Mouse (Mus musculus) macrophage (primary cell): ENCODE measurements around the gene Acsm2. TPM values are rescaled to one million over a fixed set of nuclear protein-coding genes. Genes with fewer than 3 reads are reported as not detected.

Experiments
- H3K27ac ChIP-seq: fragments of 350-480 bp; formaldehyde crosslinking; 2 replicates; pipeline ENCODE4 v1.9.0; 2021
- H3K36me3 ChIP-seq: fragments of 350-480 bp; formaldehyde crosslinking; 2 replicates; pipeline ENCODE4 v1.9.0; 2021; ENCODE audit errors: inconsistent target
- H3K4me3 ChIP-seq: fragments of 350-480 bp; formaldehyde crosslinking; 2 replicates; pipeline ENCODE4 v1.9.0; 2021; ENCODE audit errors: inconsistent target
- H3K79me2 ChIP-seq: fragments of 350-480 bp; formaldehyde crosslinking; 2 replicates; pipeline ENCODE4 v1.9.0; 2021; ENCODE audit errors: inconsistent target
- WGBS: methylation state at CpG from one replicate; pipeline ENCODE4 v1.1.7; 2026; ENCODE audit warnings: inconsistent platforms; ENCODE audit not compliant: missing documents; 5-methylcytosine and 5-hydroxymethylcytosine counted together
- polyA plus RNA-seq: library from polyadenylated mRNA; stranded (reverse); fragments of 250-400 nt; gene quantifications from 3 replicates; pipeline ENCODE4 v1.2.4, GENCODE M21; 2018; ENCODE audit warnings: inconsistent platforms
- total RNA-seq, 78 experiments: library from RNA; depleted of rRNA; stranded (reverse); fragments of 250-400 nt; gene quantifications; 1 replicate in 9 of 78; 2 replicates in 24 of 78; 3 replicates in 43 of 78; 4 replicates in 2 of 78; pipeline ENCODE4 v1.2.4; 2018; ENCODE audit warnings: inconsistent platforms in 56 of 78

The Acsm2 gene
- not detected for total RNA-seq (2018; cell fraction: chromatin; rRNA removed)
- not detected for total RNA-seq (2018; cell fraction: cytosol; rRNA removed)
- not detected for total RNA-seq (2018; cell fraction: nucleus; rRNA removed)
- not detected in 3 replicates for polyA plus RNA-seq

- H3K36me3 ChIP-seq, result no peaks in the 10 kb centered on the region
- H3K4me3 ChIP-seq, result no peak within 1 kb of the TSS
- no peak within 1 kb of the TSS for H3K27ac ChIP-seq
- WGBS, result 91% methylated on average over 1 of the region's 1 CpGs
- no peaks in the 10 kb centered on the region for H3K79me2 ChIP-seq
These were observed at the start of gene Acsm2 for GRCm38 (mm10) chr7:119554040-119554439. Gene Acsm2, plus strand, starts transcription at chr7:119554340.

- H3K79me2 ChIP-seq, result no peaks in the 10 kb centered on the region
- H3K27ac ChIP-seq, result no peak overlapping the region
- WGBS, result 91% methylated on average over 4 of the region's 4 CpGs
- no peaks in the 10 kb centered on the region for H3K36me3 ChIP-seq
- H3K4me3 ChIP-seq, result no peak overlapping the region
These were observed 43.0 kb upstream of the Acsm2 start for GRCm38 (mm10) chr7:119511143-119511542.

- no peaks in the 10 kb centered on the region for H3K36me3 ChIP-seq
- WGBS, result 27% methylated on average over 7 of the region's 7 CpGs
- H3K27ac ChIP-seq, result no peak overlapping the region
- no peak overlapping the region for H3K4me3 ChIP-seq
- no peaks in the 10 kb centered on the region for H3K79me2 ChIP-seq
These were observed 41.1 kb upstream of the Acsm2 start for GRCm38 (mm10) chr7:119513056-119513455.

GRCm38 (mm10) chr7:119515492-119516271 lies 38.5 kb upstream of the Acsm2 start:
- no peak overlapping the region for H3K27ac ChIP-seq
- H3K36me3 ChIP-seq, result no peaks in the 10 kb centered on the region
- H3K79me2 ChIP-seq, result no peaks in the 10 kb centered on the region
- 55% methylated on average over 10 of the region's 10 CpGs for WGBS
- H3K4me3 ChIP-seq, result no peak overlapping the region

- no peak overlapping the region for H3K4me3 ChIP-seq
- 80% methylated on average over 7 of the region's 7 CpGs for WGBS
- no peak overlapping the region for H3K27ac ChIP-seq
- H3K36me3 ChIP-seq, result no peaks in the 10 kb centered on the region
- H3K79me2 ChIP-seq, result no peaks in the 10 kb centered on the region
These were observed 37.9 kb upstream of the Acsm2 start for GRCm38 (mm10) chr7:119516272-119516558.

- 75% methylated on average over 5 of the region's 5 CpGs for WGBS
- H3K4me3 ChIP-seq, result no peak within 1 kb of the TSS
- no peak within 1 kb of the TSS for H3K27ac ChIP-seq
- no peaks in the 10 kb centered on the region for H3K79me2 ChIP-seq
- H3K36me3 ChIP-seq, result no peaks in the 10 kb centered on the region
These were observed 35.0 kb upstream of the Acsm2 start, which contains the start of gene Acsm5 for GRCm38 (mm10) chr7:119519163-119519562. Gene Acsm5, plus strand, starts transcription at chr7:119519463.

- H3K27ac ChIP-seq, result no peak overlapping the region
- 43% methylated on average over 5 of the region's 5 CpGs for WGBS
- H3K79me2 ChIP-seq, result no peaks in the 10 kb centered on the region
- no peak overlapping the region for H3K4me3 ChIP-seq
- no peaks in the 10 kb centered on the region for H3K36me3 ChIP-seq
These were observed 34.5 kb upstream of the Acsm2 start for GRCm38 (mm10) chr7:119519654-119520053.

GRCm38 (mm10) chr7:119521816-119522215 lies 32.3 kb upstream of the Acsm2 start:
- Histone ChIP-seq H3K4me3 (no peak overlapping the region), H3K79me2 (no peaks in the 10 kb centered on the region), H3K27ac (no peak overlapping the region), H3K36me3 (no peaks in the 10 kb centered on the region)
- 83% methylated on average over 3 of the region's 3 CpGs for WGBS

- whole genome bisulfite sequencing, result 78% methylated on average over 1 of the region's 1 CpGs
- no peak overlapping the region for H3K27ac ChIP-seq
- no peak overlapping the region for H3K4me3 ChIP-seq
These were observed 31.8 kb upstream of the Acsm2 start for GRCm38 (mm10) chr7:119522385-119522784.

GRCm38 (mm10) chr7:119523389-119523788 lies 30.8 kb upstream of the Acsm2 start, which contains the start of gene Pdilt:
Gene Pdilt, minus strand, starts transcription at chr7:119523489.
- 67% methylated on average over 4 of the region's 4 CpGs for WGBS
- H3K27ac ChIP-seq, result no peak within 1 kb of the TSS
- no peak within 1 kb of the TSS for H3K4me3 ChIP-seq
- H3K79me2 ChIP-seq, result no peaks in the 10 kb centered on the region
- no peaks in the 10 kb centered on the region for H3K36me3 ChIP-seq

More at GRCm38 (mm10) chr7:119522385-119522784, 31.8 kb upstream of the Acsm2 start:
- Histone ChIP-seq H3K36me3 (no peaks in the 10 kb centered on the region), H3K79me2 (no peaks in the 10 kb centered on the region)

- H3K4me3 ChIP-seq, result no peak overlapping the region
- no peak overlapping the region for H3K27ac ChIP-seq
- H3K79me2 ChIP-seq, result no peaks in the 10 kb centered on the region
- H3K36me3 ChIP-seq, result no peaks in the 10 kb centered on the region
- WGBS, result 47% methylated on average over 2 of the region's 2 CpGs
These were observed 28.3 kb upstream of the Acsm2 start for GRCm38 (mm10) chr7:119525881-119526281.

- H3K27ac ChIP-seq, result no peak overlapping the region
- 91% methylated on average over 13 of the region's 13 CpGs for WGBS
These were observed 27.7 kb upstream of the Acsm2 start for GRCm38 (mm10) chr7:119526486-119526885.

GRCm38 (mm10) chr7:119527135-119527534 lies 27.0 kb upstream of the Acsm2 start:
- WGBS, result 92% methylated on average over 1 of the region's 1 CpGs
- Histone ChIP-seq H3K27ac (no peak overlapping the region), H3K36me3 (no peaks in the 10 kb centered on the region), H3K79me2 (no peaks in the 10 kb centered on the region), H3K4me3 (no peak overlapping the region)

More at GRCm38 (mm10) chr7:119526486-119526885, 27.7 kb upstream of the Acsm2 start:
- Histone ChIP-seq H3K4me3 (no peak overlapping the region), H3K36me3 (no peaks in the 10 kb centered on the region), H3K79me2 (no peaks in the 10 kb centered on the region)

GRCm38 (mm10) chr7:119527548-119527947 lies 26.6 kb upstream of the Acsm2 start:
- 58% methylated on average over 2 of the region's 2 CpGs for WGBS
- H3K79me2 ChIP-seq, result no peaks in the 10 kb centered on the region
- H3K27ac ChIP-seq, result no peak overlapping the region
- H3K4me3 ChIP-seq, result no peak overlapping the region
- H3K36me3 ChIP-seq, result no peaks in the 10 kb centered on the region

- no peaks in the 10 kb centered on the region for H3K79me2 ChIP-seq
- H3K36me3 ChIP-seq, result no peaks in the 10 kb centered on the region
- no peak overlapping the region for H3K4me3 ChIP-seq
- 82% methylated on average over 6 of the region's 7 CpGs for WGBS
- no peak overlapping the region for H3K27ac ChIP-seq
These were observed 25.5 kb upstream of the Acsm2 start for GRCm38 (mm10) chr7:119528617-119529016.
